Mouse (Mus musculus) B cell, adult 2 months (primary cell): ENCODE data around the gene Prkcd.
A peak's percentile ranks its signal among the peaks of the same experiment; 100 is the strongest.

Experiments used
- DNase-seq, 2 experiments: peaks; one replicate each; pipeline ENCODE4 v3.0.0; 2022

The Prkcd gene

GRCm38 (mm10) chr14:30625856-30626726 is at the start of gene Prkcd:
Prkcd (minus strand) TSS chr14:30626210.
- DNase-seq = peak; percentile 93 to 94

- no peak for DNase-seq
These were observed 48.9 kb upstream of the Prkcd start for GRCm38 (mm10) chr14:30674947-30675346.

- DNase-seq = peak; percentile 93 to 94
These were observed 45.9 kb upstream of the Prkcd start for GRCm38 (mm10) chr14:30671986-30672312.

- DNase-seq = no peak
These were observed 45.3 kb upstream of the Prkcd start for GRCm38 (mm10) chr14:30671095-30671985.

GRCm38 (mm10) chr14:30670161-30670560 is 44.2 kb upstream of the Prkcd start:
- no peak for DNase-seq

GRCm38 (mm10) chr14:30666604-30667003 is 40.6 kb upstream of the Prkcd start:
- no peak for DNase-seq

GRCm38 (mm10) chr14:30666061-30666460 is 40.1 kb upstream of the Prkcd start:
- no peak for DNase-seq

GRCm38 (mm10) chr14:30655531-30655930 is 29.5 kb upstream of the Prkcd start:
- peak; percentile 21 to 24 for DNase-seq

- DNase-seq = peak; percentile 25 to 28
These were observed 28.8 kb upstream of the Prkcd start for GRCm38 (mm10) chr14:30654691-30655228.

- peak; percentile 99 for DNase-seq
These were observed 28.1 kb upstream of the Prkcd start, which contains the start of gene Rft1 for GRCm38 (mm10) chr14:30653943-30654659. Rft1 (plus strand) TSS chr14:30654360.

- peak in 1 of 2 experiments; percentile 11 for DNase-seq
These were observed 25.0 kb upstream of the Prkcd start for GRCm38 (mm10) chr14:30650969-30651368.

- DNase-seq = no peak
These were observed 23.7 kb upstream of the Prkcd start for GRCm38 (mm10) chr14:30649745-30650144.

- no peak for DNase-seq
These were observed 22.5 kb upstream of the Prkcd start for GRCm38 (mm10) chr14:30648478-30648877.

- no peak for DNase-seq
These were observed 20.5 kb upstream of the Prkcd start for GRCm38 (mm10) chr14:30646486-30646885.

- DNase-seq = no peak
These were observed 19.1 kb upstream of the Prkcd start for GRCm38 (mm10) chr14:30645066-30645465.

GRCm38 (mm10) chr14:30644026-30644425 is 18.0 kb upstream of the Prkcd start:
- no peak for DNase-seq

GRCm38 (mm10) chr14:30641748-30642147 is 15.7 kb upstream of the Prkcd start:
- DNase-seq = peak in 1 of 2 experiments; percentile 21

- no peak for DNase-seq
These were observed 12.7 kb upstream of the Prkcd start for GRCm38 (mm10) chr14:30638686-30639085.

- no peak for DNase-seq
These were observed 12.0 kb upstream of the Prkcd start for GRCm38 (mm10) chr14:30638009-30638408.

- no peak for DNase-seq
These were observed 11.1 kb upstream of the Prkcd start for GRCm38 (mm10) chr14:30637087-30637486.

- no peak for DNase-seq
These were observed 10.5 kb upstream of the Prkcd start for GRCm38 (mm10) chr14:30636499-30636898.

GRCm38 (mm10) chr14:30635219-30635910 is 9.4 kb upstream of the Prkcd start:
- DNase-seq = peak; percentile 65 to 70
